Mouse (Mus musculus) c-Kit-positive CD71-positive TER-119-positive erythroid progenitor cells, embryonic 14.5 days (primary cell): ENCODE data around the gene Mpc1.

ENCODE experiments used
- DNase-seq: peaks from one replicate; pipeline ENCODE4 v3.0.0-alpha.2; 2013; ENCODE audit warnings: low spot score

Gene Mpc1

GRCm38 (mm10) chr17:8282821-8283525 is at the start of gene Mpc1:
Gene Mpc1 (plus strand): TSS chr17:8282904.
- DNase-seq, result peak; percentile 48

- DNase-seq, result no peak
Observed at GRCm38 (mm10) chr17:8233618-8234214, 49.0 kb upstream of the Mpc1 start.

GRCm38 (mm10) chr17:8234537-8234936 is 48.2 kb upstream of the Mpc1 start:
- DNase-seq, result no peak

- DNase-seq, result no peak
Observed at GRCm38 (mm10) chr17:8235743-8236142, 47.0 kb upstream of the Mpc1 start, which contains the start of gene Ccr6. Gene Ccr6 (plus strand): TSS chr17:8236043.

- no peak for DNase-seq
Observed at GRCm38 (mm10) chr17:8238012-8238710, 44.5 kb upstream of the Mpc1 start.

GRCm38 (mm10) chr17:8239561-8239960 is 43.1 kb upstream of the Mpc1 start:
- no peak for DNase-seq

- DNase-seq, result no peak
Observed at GRCm38 (mm10) chr17:8240517-8240916, 42.2 kb upstream of the Mpc1 start.

GRCm38 (mm10) chr17:8241645-8242044 is 41.1 kb upstream of the Mpc1 start:
- DNase-seq, result no peak

GRCm38 (mm10) chr17:8242186-8242585 is 40.5 kb upstream of the Mpc1 start:
- DNase-seq, result no peak

GRCm38 (mm10) chr17:8244124-8244523 is 38.6 kb upstream of the Mpc1 start:
- DNase-seq, result no peak

GRCm38 (mm10) chr17:8246102-8246754 is 36.5 kb upstream of the Mpc1 start:
- no peak for DNase-seq

- no peak for DNase-seq
Observed at GRCm38 (mm10) chr17:8251704-8252103, 31.0 kb upstream of the Mpc1 start.

- DNase-seq, result no peak
Observed at GRCm38 (mm10) chr17:8254268-8254667, 28.4 kb upstream of the Mpc1 start.

- no peak for DNase-seq
Observed at GRCm38 (mm10) chr17:8254914-8255313, 27.8 kb upstream of the Mpc1 start.

- no peak for DNase-seq
Observed at GRCm38 (mm10) chr17:8255583-8255982, 27.1 kb upstream of the Mpc1 start.

- no peak for DNase-seq
Observed at GRCm38 (mm10) chr17:8256982-8257381, 25.7 kb upstream of the Mpc1 start.

- DNase-seq, result peak; percentile 39
Observed at GRCm38 (mm10) chr17:8264638-8265037, 18.1 kb upstream of the Mpc1 start.

- no peak for DNase-seq
Observed at GRCm38 (mm10) chr17:8272054-8272749, 10.5 kb upstream of the Mpc1 start.

- DNase-seq, result no peak
Observed at GRCm38 (mm10) chr17:8272951-8273350, 9.8 kb upstream of the Mpc1 start.

GRCm38 (mm10) chr17:8276071-8276470 is 6.6 kb upstream of the Mpc1 start:
- no peak for DNase-seq

- no peak for DNase-seq
Observed at GRCm38 (mm10) chr17:8276680-8277079, 6.0 kb upstream of the Mpc1 start.

- DNase-seq, result no peak
Observed at GRCm38 (mm10) chr17:8277266-8277665, 5.4 kb upstream of the Mpc1 start.
